Mouse (Mus musculus) layer of hippocampus, adult 18-20 months (tissue): ENCODE results near the gene Tfe3. TPM values are rescaled to one million over a fixed set of nuclear protein-coding genes. Genes with fewer than 3 reads are reported as not detected.
"Not testable (repeated sequence)": the region's sequence is repeated elsewhere in the genome, so short reads cannot be mapped to it uniquely, and the experiment has no call there.

Experiments used
- DNase-seq, 2 experiments: peaks; one replicate each; pipeline ENCODE4 v3.0.0; 2022; ENCODE audit warnings: low spot score in 2 of 2
- total RNA-seq, 2 experiments: library from RNA; stranded (reverse); gene quantifications; 2 replicates each; pipeline ENCODE4 v1.2.3; 2021

Tfe3 gene
- total RNA-seq, 2 experiments from 2014 or later, result 33.7 to 38.7 TPM

- DNase-seq, result peak; percentile 51 to 78
Observed at GRCm38 (mm10) chrX:7750432-7751116, 11.8 kb upstream of the Tfe3 start, which contains the start of gene Ccdc120. Gene Ccdc120 (minus strand): TSS chrX:7750905.

DNA sequence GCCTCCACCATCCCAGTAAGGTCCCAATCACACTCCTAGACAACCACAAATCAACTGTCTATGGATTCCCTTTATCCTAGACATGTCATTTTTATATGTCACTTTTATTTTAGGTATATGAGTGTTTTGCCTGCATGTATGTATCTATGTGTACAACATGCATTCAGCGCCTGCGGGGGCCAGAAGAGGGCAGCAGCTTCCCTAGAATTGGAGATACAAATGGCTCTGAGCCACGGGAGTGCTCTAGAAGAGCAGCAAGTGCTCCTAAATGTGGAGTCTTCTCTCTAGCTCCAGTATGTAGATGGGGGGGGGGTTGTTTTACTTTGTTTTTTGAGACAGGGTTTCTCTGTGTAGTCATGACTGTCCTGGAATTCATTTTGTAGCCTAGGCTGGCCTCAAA lies 8.7 kb upstream of the Tfe3 start:
- DNase-seq, result not testable (repeated sequence)

DNA sequence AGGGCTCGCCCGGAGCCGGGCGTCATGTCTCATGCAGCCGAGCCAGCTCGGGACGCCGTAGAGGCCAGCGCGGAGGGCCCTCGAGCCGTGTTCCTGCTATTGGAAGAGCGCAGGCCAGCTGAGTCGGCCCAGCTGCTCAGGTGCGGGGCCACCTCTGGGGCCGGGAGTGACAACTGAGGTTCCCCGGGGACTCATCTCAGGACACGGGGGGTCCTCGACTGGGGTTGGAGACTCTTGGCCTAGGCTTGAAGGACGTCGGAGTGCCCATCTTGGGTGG lies 499 bp downstream of the Tfe3 start:
- DNase-seq, result no peak

DNA sequence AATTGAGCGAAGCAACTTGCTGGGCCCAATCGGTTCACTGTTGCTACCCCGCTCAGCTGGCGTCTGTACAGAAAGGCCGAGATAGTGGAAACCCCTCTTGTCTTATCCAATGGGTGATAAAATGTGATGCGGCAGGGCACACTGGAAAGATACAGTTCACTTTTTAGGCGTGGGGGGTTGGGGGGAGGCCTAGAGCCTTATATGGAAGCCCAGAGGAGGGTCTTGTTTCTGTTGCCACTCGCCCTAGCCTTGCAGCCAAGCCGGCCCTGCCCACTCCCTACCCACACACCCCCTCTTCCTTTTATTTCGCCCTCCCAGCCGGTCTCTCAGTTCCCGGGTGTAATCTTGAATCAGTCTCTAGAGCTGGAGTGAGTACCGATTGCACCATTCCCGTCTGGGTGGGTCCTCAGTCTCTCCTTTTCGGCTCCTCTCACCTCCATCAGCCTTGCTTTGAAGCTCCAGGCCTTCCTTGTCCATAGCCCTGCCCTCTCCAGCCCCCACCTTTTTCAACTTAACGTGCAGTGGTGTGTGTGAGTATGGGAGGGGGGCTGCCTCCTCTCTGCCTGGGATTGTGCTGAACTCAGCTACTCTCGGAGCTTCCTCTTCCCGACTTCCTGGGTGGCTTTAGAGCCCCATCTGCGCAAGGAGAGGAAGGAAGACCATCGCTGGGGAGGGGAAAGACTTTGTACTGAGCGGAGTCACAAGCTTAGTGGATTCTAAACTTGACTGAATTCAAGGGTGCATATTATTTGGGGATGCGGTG lies 1.5 kb downstream of the Tfe3 start:
- DNase-seq, result no peak

GRCm38 (mm10) chrX:7764657-7765280 lies 2.4 kb downstream of the Tfe3 start:
- no peak for DNase-seq

GRCm38 (mm10) chrX:7765281-7765670 lies 2.9 kb downstream of the Tfe3 start:
- DNase-seq, result no peak

DNA sequence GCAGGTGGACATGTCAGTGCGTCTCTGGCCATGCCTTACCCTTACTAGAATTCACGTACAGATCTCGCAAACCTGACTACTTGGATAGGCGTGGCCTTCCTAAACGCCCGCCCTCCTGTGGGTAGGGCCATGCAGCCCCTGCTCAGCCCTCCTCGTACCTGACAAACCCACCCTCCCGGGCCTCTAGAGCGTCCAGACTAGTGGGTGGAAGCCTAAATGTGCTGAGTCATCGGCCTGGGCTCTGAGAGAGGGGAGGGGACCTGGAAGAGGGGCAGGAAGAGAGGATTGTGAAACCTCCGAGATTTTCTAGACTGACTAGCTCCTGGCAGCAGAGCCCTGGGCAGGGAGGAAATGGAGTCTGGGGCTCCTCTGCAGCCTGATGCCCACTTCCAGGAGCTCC lies 3.4 kb downstream of the Tfe3 start:
- no peak for DNase-seq

- DNase-seq, result no peak
Observed at GRCm38 (mm10) chrX:7769302-7770017, 7.1 kb downstream of the Tfe3 start.

GRCm38 (mm10) chrX:7772766-7773165 lies 10.4 kb downstream of the Tfe3 start:
- DNase-seq, result peak in 1 of 2 experiments; percentile 10

GRCm38 (mm10) chrX:7775501-7776205 lies 13.3 kb downstream of the Tfe3 start:
- DNase-seq, result no peak

DNA sequence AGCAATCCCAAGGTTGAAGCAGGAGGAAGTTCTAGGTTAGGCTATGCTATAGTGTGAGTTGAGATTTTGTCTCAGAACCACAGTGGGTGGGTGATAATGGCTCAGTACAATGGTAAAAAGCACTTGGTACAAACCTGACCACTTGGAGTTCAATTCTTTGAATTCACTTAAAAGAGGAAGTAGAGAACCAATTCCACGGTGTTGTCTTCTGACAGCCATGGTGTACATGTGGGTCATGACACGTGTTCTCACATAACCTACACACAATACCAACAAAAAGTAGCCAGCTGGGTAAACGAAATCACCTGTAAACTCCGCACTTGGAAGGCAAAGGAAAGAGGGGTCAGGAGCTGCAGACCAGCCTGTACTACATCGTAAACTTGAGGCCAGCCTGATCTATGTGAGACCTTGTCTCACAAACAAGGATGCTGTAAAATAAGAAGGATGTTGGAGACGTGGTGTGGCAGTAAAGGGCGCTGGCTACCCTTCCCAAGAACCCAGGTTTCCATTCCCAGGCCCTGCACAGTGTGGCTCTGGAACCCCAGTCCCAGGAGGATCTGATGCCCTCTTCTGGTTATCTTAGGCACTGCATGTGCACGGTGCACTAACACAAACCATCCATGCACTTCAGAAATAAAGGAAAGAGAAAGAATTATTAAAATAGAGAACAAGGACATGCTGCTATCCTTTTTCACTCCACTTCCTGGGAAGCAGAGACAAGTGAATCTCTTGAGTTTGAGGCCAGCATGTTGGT lies 14.1 kb downstream of the Tfe3 start:
- peak in 1 of 2 experiments; percentile 63 for DNase-seq

DNA sequence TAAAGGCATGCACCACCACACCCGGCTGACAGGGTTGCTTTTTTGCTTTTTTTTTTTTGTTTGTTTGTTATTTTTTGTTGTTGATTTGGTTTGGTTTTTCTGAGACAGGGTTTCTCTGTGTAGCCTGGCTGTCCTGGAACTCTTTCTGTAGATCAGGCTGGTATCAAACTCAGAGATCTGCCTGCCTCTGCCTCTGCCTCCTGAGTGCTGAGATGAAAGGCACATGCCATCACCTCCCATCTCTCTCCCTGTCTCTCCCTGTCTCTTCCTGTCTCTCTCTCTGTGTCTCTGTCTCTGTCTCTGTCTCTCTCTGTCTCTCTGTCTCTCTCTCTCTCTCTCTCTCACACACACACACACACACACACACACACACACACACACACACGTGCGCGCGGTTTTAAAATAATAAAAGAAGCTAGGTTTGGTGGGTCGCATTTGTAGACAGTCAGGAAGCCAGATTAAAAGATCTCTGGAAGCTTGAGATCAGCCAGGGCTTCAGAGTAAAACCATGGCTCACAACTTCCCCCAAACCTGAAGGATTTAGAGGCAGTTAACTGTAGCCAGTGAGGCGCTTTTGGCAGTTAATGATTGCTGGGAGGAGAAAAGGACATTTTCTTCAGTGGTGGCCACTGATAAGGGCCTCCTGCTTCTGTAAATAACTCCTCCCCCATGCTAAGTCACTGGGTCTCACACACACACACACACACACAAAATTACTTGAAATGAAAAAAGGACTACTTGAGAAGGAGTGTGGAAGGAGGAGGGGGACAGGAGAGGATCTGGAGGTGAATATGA lies 16.3 kb downstream of the Tfe3 start:
- DNase-seq, result no peak

GRCm38 (mm10) chrX:7779294-7779693 lies 16.9 kb downstream of the Tfe3 start:
- DNase-seq, result no peak

DNA sequence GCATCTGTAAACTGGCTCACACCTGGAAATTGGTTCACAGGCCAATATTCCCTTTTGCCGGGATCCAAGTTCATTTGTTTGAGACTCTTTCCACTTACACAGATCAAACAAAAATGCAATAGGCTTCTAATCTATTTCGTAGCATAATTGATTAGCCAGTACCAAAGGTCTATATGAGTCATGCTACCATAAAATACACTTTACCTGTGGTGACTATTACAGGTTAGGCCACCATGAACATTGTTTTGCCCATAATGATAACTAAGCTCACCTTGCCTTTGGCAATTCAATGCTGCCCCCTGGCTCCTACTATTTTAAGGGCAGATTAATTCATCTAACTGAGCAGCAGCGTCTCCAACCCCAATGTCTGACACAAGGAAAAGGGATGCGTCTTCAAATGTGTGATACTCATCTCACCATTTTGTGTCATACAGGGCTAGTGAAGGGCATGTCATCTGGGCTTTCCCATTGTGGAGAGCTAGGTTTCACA lies 20.3 kb downstream of the Tfe3 start:
- no peak for DNase-seq

DNA sequence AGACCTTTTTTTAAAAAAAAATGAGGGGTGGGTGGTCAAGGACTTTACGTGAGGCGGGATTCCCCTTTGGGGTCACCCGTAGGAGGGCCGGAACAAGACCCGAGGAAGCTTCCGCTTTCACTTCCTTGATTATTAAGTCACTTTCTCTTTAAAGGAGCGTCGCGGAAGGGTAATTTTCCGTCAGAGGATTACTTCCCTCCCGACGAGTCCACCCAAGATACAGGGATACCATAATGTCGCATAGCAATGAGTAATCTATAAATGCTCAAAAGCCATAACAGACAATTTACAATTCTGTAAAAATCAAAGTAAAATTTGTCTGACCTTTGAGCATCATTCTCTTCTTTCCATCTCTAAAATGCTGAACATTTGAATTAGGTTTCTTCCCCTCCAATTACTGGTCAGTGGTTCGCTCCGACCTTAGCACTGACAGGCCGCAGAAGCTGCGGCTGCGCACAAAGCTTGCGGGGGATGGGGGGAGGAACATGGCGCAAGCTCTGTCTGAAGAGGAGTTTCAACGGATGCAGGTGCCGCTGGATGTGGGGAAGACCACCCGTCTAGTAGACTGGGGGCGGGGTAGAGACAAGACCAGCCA lies 27.3 kb downstream of the Tfe3 start, which contains the start of gene Gripap1:
Gripap1 (plus strand) TSS at position 224 of the 595 bp plus-strand sequence.
- peak; percentile 45 to 72 for DNase-seq

GRCm38 (mm10) chrX:7790309-7790708 lies 27.9 kb downstream of the Tfe3 start:
- DNase-seq, result no peak

GRCm38 (mm10) chrX:7793361-7793760 lies 31.0 kb downstream of the Tfe3 start:
- DNase-seq, result no peak

GRCm38 (mm10) chrX:7795016-7795415 lies 32.7 kb downstream of the Tfe3 start:
- DNase-seq, result no peak

DNA sequence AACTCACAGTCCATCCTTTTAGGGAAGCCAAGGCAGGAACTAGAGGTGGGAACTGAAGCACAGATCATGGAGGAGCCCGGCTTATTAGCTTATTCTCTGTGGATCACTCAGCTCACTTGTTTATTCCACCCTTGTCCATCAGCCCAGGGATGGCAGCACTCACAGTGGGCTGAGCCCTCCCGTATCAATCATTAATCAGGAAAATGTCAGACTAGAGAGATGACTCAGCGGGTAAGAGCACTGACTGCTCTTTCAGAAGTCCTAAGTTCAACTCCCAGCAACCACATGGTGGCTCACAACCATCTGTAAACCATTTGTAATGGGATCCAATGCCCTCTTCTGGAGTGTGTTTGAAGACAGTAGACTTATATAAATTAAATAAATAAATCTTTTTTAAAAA lies 35.0 kb downstream of the Tfe3 start:
- DNase-seq, result no peak
